Mouse (Mus musculus) cerebellum, adult (tissue): ENCODE measurements around the gene Akap6.
A peak's percentile ranks its signal among the peaks of the same experiment; 100 is the strongest.

ENCODE experiments used
- ATAC-seq: cut with Nextera tagmentation; 2 replicates; pipeline ENCODE4 v1.9.2; 2017; ENCODE audit warnings: mild to moderate bottlenecking, moderate library complexity, mixed read lengths; ENCODE audit not compliant: insufficient number of reproducible peaks, low FRiP score, low TSS enrichment

Gene Akap6

DNA sequence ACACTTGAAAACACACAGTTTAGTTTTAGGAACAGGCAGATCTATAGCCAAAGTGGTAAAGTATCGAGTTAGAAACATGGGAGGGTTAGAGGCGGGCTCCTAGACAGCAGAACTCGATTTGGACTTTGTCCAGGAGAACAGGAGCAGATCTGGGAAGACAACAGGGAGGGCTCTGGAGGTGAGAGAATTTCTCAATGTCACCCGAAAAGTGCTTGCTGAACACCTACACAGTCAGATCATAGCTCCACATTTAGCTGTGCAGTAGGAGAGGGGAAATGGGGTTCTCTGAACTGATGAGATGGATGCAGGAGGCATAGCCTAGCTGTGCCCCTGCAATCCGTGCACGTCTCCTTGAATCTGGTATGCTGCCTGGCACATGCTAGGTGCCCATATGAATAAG lies 315.4 kb downstream of the Akap6 start:
- ATAC-seq = no peak

DNA sequence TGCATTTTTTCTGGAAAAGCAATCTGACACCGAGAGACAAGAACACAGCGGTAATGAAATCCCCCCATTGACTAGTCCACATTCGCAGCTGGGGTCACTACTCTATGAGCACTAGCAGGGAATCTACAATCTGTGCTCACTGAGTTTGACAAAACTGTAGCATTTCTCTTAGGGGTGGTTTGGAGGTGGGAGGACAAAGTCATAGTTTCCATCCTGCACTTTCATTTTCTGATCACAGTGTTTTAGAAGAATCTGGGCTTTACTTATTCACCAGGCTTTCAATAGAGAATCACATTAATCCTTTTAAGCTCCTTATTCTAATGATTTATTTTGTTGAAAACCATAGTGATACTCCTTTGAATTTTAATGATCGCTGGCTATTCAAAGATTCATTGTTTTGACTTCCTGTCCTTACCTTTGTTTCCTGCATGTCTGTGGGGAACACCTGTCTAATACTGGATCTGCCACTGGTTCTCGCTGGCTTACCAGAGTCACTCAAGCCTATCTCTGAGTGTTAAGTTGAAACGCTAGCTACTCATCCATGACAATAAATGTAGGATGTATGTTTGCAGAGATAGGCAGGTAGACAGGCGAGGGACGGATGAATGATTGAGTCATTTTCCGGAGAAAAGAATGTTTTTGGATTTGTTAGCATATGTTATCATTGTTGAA lies 325.5 kb downstream of the Akap6 start:
- ATAC-seq = no peak

DNA sequence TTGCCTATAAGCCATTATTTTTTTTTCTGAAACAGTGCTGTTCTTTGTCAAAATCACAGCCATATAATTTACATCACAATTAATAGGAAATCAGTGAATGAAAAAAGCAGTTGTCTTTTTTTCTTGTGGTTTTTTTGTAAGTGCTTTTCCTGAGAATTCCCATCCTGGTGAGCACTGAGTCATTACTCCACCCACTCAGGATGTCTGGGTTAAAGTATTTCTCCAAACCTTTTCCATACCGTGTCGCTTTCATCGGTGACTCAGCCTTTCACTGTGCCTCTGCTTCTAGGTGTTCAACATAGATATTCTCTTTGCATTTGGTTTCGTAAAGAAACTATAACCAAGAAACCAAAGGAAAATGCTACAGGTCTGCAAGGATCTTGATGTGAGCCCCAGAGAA lies 328.1 kb downstream of the Akap6 start:
- no peak for ATAC-seq

DNA sequence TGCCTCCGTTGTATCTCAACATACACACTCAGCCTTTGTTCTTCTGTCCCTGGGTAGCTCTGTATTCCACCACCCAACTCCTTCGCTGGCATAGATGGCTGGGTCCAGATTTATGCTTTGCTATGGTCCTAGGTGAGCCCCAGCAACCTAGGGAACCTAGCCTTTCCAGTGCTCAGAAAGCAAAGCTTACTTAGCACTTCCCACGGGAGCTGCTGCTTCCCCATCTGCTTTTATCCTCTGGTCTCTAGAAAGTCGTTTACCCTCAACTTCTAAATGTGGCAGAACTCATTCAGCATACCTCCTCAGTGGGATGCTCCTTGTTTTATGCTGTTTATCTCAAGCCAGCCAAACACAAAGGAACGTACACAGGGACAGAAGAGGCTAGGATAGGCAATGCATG lies 329.7 kb downstream of the Akap6 start:
- no peak for ATAC-seq

DNA sequence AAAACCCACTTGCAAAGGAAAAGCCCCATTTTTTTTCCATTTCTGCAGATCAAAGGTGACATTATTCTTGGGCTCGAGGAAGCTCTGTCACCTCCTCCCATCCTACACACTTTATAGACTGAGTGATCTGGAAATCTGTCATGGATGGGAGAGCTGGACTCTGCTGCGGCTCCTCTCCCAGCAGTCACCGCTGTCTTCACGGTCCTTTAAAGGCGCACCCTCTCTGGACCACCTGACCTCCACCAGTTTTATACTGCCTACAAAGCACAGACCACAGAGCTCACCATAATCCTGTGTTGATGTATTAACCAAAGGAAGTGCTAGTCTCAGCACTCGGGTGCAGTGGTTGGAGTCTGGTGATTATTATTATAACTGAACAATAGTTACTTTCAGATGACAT lies 330.7 kb downstream of the Akap6 start:
- no peak for ATAC-seq

DNA sequence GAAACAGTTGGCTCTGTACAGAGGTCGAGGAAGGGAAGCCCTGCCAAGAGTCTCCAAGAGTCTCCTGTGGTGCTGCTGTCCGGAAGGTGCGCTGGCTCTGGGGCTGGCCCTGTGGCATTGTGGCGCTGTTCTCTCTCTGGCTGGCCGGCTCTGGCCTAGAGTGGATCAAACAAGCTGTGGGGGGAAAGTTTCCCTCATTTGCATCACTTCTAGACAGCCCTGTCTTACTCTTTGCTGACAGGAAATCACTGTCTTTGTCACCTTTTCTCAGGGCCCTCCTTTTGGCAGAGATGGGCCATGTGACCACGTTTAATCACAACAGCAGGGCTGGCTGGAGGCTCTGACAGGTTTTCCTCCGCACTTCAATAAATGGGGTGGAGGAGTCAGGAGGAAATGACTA lies 333.6 kb downstream of the Akap6 start:
- ATAC-seq = peak; percentile 87

DNA sequence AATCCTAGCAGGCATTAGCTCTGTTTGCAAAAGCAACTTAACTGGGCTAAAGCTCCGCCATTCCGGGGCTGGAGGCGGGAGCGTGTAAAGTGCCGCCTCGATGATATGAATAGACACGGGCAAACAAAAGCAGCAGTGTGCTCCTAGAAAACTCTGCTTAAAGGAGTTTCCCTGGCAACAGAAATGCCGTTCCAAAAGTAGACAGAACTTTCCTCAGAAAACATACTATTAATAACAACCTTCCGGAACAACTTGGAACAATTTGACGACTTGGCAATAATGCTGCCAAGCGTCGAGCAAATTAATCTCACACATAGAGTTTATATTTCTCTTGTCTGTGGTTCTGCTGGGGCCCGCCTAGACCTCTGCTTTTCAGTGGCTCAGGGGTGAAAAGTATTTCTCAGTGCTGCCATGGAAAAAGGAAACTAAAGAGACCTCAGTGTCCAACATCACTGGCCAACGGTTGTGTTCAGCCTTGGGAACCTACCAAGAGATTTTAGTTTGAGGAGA lies 334.3 kb downstream of the Akap6 start:
- ATAC-seq = no peak

DNA sequence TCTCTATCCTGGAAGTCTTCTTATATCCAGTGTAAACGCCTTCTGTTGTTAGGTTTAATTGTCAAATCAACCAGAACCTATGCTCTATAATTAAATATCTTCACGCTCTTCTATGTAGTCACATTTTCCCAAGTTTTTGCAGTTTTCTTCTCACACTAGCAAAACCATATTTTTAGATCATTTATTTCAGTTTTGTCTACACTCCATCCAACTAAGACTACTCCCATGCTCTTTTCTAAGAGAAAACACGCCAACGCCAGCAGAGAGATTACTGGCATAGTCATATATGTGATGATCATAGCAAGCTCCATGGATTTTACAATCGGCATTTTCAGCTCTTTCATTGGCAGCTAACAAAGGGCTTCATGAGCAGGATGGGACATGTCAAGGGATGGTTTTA lies 341.5 kb downstream of the Akap6 start:
- ATAC-seq = no peak

DNA sequence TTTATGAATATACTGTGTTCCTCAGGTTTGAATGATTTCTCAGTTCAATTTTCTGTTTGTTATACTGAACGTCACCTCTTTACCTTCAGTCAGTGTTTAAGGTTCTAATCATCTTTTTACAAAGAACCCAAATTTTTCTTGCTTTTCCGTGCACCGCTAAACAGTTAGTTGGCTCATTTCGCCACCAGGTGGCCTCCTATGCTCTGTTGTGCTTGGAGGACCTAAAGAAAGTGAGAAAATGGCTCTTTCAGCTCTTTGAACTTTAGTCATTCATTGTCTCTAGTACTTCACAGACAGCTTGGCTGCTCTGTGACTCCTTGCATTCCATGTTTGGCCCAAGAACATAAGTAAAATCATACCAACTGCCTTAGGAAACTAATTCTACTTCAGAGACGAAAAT lies 343.6 kb downstream of the Akap6 start:
- ATAC-seq = no peak

DNA sequence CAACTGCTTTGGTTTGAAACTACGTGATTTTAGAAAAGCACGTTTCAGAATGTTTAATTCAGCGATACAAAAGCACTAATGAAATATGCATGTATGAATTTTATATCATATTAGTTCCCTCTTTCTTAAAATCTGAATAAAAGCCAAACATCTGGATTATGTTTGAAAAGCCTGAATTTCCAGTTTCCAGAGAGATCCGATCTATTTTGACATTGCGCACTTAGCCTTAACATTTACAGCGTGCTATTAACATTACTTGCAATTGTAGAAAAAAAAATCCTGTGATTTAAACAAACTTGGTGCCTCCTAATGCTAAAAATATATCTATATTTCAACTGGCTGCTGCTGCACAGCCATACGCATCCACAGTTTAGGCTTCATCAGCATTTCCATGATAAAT lies 358.4 kb downstream of the Akap6 start:
- no peak for ATAC-seq

DNA sequence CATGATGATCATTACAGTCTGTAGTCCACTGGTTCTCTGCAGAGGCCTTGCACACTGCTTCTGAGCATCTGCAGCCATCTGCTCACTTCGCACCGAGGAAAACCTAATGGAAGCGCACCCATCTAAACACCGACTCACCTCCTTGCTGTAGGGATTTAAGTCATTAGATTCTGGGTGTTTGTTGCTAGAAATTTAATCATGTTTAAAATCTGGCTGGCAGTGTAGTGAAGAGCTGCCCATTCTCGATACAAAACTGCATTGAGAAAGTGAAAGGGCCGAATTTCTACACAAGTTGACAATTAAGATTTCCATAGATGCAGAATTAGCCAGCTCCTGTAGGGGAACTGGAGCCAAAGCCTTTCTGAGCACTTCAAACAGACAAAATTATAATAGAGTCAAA lies 361.7 kb downstream of the Akap6 start:
- no peak for ATAC-seq

DNA sequence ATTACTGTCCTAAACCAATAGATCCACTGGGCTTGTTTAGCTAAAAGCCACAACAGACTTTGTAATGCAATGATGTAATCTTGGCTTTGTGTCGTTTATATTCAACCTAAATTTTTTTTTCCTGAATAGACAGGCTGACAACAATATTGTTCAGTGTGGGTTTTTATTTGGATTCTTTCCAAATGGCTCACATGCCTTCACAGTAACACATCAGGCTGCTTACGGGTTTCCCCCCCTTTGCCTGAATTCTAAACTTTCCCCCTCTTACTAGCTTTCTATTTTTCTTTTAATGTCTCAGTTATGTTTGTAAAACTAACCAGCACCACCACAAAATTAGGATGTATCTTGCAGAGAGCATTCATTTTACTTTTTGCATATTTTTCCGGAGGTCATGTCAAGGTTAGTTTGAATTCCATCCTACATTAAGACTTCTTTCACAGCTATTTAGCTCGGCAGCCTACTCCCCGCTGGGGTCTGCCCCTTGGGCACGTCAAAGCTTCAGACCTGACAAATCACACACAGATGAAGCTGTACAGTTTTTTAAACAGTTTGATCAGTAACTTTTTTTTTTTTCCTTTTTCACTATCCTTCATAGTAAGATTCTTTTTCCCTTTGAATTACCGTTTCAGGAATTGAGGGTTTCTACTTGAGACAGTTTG lies 362.4 kb downstream of the Akap6 start:
- no peak for ATAC-seq

DNA sequence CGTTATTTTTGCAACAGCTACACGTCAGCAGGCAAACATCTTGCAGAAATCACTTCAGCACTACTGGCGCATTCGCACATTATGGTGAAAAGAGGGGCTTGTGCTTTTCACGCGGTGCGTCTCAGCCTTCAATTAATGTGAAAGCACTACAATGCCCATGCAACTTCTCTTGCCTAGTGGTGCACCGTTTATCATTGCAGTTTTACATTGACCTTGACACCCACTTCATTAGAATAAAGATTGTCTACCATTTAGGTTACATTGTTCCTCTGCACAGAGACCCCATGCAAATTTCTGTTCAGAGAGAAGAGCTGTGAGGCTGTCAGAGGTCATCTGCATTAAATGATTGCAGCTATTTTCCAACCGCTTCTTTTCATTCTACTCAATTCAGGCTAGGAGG lies 363.8 kb downstream of the Akap6 start:
- ATAC-seq = no peak

DNA sequence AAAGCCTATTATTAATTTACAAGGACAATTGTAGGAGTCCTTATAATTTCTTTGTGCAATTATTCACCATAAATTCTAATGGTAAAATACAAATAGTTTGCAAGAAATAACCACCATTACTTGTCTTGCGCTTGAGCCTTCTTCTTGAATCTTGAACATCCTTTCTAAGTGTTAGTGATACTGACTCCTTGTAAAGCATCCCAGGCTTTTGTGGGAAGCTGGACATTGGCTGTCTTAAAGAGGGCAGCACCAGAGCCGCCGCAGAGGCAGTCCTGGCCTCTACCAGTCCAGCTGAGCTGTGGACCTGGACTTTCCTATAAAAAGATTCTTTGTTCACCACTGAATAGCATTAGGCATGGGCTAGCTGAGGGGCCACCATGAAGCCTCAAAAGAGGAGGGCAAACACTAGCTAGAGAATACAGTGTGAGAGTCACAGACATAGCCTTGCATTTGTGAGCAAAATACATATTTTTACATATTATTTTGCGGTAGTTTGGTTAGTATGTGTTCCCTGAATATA lies 365.1 kb downstream of the Akap6 start:
- no peak for ATAC-seq

DNA sequence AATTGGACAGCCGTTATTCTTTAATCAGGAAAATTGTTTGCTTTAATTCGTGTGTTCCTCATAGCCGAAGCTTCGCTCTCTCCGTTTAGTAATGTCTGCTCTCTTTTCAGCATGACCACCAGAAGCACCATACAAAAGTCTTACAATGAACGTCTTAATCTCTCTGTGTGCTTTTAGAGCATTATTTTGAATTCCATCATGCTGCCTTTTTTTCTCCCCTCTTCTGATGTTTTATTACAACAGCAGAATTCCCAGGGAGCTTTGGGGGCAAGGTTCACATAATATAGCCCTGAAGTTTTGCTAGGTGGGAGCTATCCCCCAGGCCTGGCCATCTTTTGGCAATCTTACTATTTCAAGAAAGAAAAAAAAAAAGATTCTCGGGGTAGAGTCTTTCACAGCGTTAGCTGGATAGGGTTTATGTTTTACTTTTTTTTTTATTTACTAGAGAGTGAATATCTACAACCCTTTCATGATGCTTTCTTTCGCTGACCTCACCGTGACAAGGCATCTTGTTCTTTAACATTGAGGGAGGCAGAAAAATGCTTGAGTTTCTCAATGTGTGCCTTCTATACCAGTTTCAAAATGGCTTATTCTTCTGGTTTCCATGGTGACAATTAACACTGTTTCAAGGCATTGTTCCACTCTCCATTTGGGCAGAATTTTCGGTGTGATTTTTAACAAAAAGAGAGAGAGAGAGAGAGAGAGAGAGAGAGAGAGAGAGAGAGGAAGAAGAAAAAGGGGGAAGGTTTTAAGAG lies 366.0 kb downstream of the Akap6 start:
- ATAC-seq = no peak

DNA sequence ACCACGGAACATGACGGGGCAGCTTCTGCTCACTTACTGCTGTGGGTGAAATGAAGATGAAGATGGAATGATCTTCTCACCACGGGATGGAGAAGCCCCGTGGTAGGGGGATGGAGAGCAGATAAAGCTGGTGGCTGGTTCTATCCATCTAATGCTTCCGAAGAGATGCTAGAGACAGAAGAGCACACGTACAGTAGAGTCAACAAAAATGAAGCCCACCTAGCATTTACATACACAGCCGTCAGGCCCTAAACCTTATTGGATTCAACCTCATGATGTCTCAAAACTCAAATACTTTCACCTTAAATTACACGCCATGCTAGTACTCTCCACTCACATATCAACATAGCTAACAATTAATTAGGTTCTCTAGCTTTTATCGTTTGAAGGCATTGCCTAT lies 367.1 kb downstream of the Akap6 start:
- ATAC-seq = no peak

DNA sequence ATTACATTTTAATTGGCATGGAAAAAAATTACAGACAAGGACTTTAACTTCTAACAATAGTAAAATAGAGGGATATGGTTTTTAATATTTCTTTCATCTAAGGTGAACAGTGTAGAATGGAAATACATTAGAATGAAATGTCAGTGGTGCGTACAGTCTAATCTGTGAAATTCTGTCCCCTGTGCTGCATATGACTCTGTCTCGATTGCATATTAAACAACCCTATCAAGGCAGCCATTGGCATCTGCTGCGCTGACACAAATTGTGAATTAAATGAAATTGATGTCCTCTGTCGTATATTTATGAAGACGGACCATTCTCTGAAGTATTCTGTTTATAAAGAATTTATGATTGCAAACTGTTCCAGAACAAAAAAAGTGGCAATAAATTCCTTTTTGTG lies 371.7 kb downstream of the Akap6 start:
- no peak for ATAC-seq

DNA sequence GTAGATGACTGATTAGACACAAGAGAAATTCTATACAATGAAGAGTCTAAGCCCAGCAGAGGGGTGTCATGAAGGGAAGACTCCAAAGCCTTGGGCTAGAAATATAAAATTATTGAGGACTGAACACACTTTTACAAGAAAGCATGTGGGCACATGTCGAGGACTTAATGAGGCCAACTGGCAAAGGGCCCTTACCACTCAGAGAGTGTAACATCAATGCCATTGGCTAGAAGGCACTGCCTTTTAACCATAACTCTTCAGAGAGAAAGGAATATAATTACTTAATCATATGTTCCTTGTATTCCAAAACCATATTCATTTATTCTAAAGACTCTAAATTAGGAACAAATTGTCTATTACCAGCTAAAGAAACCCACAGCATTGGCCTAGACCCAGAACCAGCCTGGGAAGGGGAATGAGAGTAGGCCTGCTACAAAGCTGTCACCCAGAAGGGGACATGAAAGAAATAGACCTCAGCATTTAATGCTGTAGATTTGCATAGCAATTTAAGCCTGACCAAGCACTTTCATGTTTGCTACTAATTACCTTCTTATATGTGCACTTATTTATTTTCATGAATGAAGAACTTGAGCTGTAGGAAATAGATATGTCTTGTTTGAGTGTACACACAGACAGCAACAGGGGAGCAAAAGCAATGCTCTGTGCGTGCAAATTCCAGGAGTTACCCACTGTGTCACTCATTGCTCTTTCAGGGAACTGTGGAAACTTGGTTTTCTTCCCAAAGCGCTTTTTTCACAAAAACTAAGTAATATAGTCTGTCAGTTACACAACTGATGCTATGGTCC lies 377.6 kb downstream of the Akap6 start:
- ATAC-seq = no peak

DNA sequence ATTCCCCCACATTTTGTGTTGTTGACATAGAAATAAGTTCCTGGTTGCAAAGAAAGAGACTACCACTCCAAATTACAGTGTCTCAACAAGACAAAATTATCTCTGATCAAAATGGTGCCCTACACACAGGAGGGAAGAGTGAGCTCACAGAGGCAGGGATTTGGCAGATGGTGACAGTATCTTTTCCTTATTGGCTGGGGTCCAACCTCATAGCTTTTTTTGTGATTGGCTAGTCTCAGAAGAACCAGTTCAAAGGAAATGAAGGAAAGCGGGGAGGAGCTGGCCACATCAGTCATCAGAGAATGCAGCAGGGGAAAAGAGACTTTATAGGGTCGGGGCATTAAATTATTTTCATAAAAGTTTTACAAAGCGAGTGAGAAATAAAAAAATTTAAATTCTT lies 386.6 kb downstream of the Akap6 start:
- no peak for ATAC-seq

DNA sequence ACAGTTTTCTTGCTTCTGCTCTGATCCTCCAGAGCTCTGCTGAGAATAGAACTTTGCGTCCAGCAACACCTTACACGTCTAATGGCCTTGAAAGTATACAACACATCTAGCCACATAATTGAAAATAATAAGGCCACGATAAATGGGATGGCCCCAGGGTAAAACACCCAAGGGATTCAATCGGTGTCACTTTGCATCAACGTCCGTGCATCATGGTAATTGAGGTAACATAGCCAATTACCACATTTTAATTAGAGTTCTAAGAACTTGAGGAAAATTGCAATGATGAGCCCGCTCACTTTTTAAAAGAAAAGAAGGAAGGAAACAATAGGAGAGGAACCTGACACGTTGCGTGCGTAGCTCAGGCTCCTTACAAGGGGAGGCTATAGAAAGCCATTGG lies 413.1 kb downstream of the Akap6 start:
- no peak for ATAC-seq

DNA sequence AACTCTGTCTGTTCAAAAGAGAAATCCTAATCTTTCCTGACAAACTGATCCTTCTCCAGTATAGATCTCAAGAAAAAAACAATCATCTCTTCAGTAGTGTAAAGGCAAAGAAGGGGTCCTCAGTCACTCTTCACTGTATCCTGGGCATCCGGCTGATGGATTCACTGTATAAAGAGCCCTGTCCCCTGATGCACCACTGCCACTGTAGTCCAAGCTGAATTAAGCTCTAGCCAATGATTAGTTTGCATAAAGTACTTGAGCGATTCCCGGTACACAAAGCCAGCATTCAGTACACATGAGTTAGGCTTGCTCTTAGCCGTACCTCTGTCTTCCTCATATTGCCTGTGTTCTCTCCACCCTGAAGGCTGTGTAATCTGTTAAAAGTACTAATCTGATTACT lies 420.2 kb downstream of the Akap6 start:
- ATAC-seq = no peak
